Mouse (Mus musculus): ENCODE data around the gene Gm4763.
"Not testable (repeated sequence)": the region's sequence is repeated elsewhere in the genome, so short reads cannot be mapped to it uniquely, and the experiment has no call there.

The Gm4763 gene

GRCm38 (mm10) chr7:24726808-24727207 lies at the start of gene Gm4763:
Gm4763 (minus strand) TSS chr7:24726908.
- not testable (repeated sequence) for DNase-seq (ENCODE audit: low spot score in 2 of 2)

GRCm38 (mm10) chr7:24776145-24776544 lies 49.4 kb upstream of the Gm4763 start:
- DNase-seq (ENCODE audit: low spot score in 2 of 2): no peak

DNA sequence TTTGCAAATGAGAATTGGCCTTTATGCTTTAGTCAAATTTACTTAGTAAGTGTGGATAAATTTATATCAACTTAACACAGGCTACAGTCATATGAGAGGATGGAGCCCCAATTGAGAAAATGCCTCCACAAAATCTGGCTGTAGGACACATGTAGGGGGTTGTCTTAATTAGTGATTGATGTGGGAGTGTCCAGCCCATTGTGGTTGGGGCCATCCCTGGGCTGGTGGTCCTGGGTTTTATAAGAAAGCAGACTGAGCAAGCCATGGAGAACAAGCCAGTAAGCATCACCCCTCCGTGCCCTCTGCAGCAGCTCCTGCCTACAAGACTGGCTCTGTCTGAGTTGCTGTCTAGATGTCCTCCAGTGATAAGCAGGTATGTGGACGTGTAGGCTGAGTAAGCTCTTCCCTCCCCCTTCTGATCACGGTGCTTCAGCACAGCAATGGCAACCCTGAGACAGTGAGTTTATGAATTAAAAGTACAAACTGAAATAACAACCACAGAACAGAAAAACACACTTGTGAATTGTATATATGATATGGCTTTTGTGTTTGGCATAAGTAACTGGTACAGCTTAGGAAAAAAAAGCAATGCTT lies 47.3 kb upstream of the Gm4763 start:
- DNase-seq (ENCODE audit: low spot score in 2 of 2): no peak

- no peak for DNase-seq (ENCODE audit: low spot score in 2 of 2)
Observed at GRCm38 (mm10) chr7:24771361-24771760, 44.7 kb upstream of the Gm4763 start.

GRCm38 (mm10) chr7:24762574-24762973 lies 35.9 kb upstream of the Gm4763 start:
- DNase-seq (ENCODE audit: low spot score in 2 of 2): no peak

DNA sequence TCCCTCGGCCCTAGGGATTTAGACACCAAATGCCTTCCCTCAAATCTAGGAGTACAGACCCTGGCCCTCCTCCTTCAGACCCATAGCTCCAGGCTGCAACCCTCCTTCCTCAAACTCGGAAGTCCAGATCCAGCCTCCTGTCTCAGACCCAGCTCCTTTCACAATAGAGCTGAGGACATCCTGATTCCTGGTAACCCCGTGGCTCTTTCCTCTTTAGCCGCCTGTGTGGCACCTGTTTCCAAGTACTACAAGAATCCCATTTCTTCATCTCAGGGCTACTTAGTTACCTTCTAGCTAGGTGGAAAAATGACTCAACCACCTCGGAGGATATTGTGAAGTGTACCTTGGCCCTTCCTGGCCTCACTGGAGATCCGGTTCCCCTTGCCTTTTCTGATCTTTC lies 34.5 kb upstream of the Gm4763 start:
- DNase-seq (ENCODE audit: low spot score in 2 of 2): no peak

DNA sequence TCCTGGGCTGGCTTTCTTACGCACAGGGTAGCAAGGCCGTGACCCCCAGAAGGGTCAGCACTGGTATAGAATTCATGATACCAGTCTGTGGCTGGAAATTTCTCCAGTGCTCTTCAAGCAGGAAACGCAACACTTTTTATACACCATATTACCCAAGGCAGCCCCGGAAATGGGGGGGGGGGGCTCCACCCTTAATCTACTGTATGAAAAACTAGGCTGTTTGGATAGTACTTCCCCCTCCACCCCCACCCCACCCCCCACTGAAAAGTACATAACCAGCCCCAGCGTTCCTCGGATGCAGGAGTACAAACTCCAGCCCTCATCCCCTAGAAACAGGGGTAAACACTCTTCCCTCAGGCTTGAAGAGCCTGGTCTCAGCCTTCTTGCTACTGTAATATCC lies 33.5 kb upstream of the Gm4763 start, which contains the start of gene Cd177:
Gene Cd177 (minus strand): TSS at position 101 of the 400 bp plus-strand sequence.
- no peak for DNase-seq (ENCODE audit: low spot score in 2 of 2)

GRCm38 (mm10) chr7:24758520-24758919 lies 31.8 kb upstream of the Gm4763 start:
- DNase-seq (ENCODE audit: low spot score in 2 of 2): no peak

GRCm38 (mm10) chr7:24753476-24753875 lies 26.8 kb upstream of the Gm4763 start:
- no peak for DNase-seq (ENCODE audit: low spot score in 2 of 2)

DNA sequence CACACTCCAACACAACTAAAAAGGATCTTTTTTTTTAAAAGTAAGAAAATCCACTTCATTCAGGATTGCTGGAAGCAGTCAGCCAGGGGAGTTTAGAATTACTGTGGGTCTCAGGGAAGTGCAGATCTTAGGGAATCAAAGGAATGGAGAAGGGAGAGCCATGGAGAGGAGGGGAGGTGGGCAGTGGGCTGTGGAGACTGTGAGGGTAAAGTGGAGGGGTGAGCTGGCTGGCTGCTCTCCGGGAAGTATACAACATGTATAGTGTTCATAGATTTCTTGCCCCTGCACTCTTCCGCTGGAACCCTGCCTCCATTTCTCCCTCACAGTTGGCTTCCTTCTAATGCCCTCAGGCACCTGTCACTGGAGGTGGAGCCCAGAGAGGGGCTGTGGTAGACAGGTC lies 24.9 kb upstream of the Gm4763 start:
- no peak for DNase-seq (ENCODE audit: low spot score in 2 of 2)

DNA sequence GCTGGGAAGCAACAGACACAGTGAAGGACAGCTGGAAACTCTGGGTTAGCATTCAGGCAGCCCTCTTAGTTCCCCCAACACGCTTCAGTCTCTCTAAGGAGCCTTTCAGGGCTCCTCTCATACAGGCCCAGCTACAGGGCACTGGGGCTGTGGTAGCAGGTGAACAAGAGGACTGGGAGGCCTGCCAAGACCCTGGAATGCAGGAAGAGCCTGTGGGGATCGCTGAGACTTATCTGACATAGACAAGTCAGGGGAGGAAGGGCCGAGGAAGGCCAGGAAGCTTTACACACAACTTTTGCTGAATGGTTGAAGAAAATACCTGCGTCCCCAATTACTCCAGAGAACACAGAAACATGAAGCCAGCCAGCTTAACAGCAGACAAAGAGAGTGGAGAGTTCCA lies 24.0 kb upstream of the Gm4763 start:
- no peak for DNase-seq (ENCODE audit: low spot score in 2 of 2)

DNA sequence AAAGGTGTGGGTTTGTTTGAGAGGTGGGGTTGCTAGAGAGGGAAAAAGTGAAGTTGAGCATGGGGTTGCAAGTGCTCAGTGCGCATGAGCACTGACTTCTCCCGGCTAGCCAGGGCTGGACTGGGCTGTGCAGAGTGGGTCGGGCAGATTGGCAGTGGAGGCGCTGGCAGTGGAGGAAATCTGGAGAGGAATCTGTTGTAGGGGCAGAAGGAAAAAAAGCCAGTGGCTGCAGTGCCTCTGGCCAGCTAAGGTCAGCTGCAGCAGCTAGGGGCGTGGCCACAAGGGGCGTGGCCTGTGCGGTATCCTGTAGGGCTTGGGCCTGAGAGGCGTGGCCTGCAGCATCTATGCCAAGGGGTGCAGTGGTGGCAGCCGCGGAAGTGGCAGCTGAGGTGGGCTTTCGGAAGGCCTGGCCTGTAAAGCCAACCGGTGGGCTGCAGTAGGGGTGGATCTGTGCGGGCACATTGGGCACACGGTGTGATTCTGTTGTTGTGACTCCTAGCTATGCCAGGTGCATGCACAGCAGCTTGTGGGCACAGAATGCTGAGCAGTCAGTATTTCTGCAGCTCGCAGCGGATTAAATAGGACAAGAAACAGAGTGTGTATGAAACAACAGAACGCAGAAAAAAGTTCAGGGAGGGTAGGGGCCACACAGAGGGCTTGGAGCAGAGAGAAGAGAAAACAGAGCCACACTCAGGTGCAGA lies 9.4 kb upstream of the Gm4763 start:
- DNase-seq (ENCODE audit: low spot score in 2 of 2): no peak

GRCm38 (mm10) chr7:24715039-24715438 lies 11.7 kb downstream of the Gm4763 start:
- DNase-seq (ENCODE audit: low spot score in 2 of 2): no peak

GRCm38 (mm10) chr7:24708832-24709292 lies 17.8 kb downstream of the Gm4763 start, which contains the start of gene BC049730:
BC049730 (plus strand) TSS chr7:24709242.
- DNase-seq (ENCODE audit: low spot score in 2 of 2): no peak

DNA sequence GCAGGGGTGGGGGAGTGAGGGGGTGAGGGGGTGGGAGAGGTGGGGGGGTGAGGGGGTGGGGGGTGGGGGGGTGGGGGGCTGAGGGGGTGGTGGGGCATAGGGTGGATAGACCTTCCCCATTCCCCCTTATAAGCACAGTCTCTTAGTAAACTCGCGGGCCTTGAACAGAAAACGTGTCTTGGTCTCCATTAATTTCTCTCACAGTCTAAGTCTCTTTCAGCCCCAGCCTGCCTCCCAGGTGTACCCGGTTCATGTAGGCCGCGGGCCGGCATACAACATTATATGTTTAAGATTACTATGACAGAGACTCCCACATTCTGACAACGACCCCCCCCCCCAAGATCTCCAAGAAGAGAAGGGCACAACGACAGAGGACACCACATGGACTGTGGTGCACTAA lies 23.9 kb downstream of the Gm4763 start:
- DNase-seq (ENCODE audit: low spot score in 2 of 2): not testable (repeated sequence)

- not testable (repeated sequence) for DNase-seq (ENCODE audit: low spot score in 2 of 2)
Observed at GRCm38 (mm10) chr7:24697891-24698290, 28.8 kb downstream of the Gm4763 start.

DNA sequence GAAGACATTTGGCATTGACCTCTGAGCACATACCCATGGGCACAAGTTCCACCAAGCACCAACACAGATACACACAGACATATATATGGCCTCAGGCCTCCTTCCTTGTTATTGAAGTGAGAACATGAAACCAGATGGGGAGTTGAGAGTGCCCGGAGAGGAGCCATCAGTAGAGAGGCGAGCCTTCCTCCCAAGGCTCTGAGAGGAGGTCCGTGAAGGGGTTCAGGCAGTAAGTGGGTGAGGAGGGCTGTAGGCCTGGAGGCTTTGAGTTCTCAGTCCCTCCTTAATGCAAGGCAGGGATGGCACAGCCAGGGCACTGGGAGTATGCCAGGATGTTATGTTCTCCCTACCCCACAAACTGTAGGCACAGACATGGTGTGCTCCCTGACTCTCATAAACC lies 34.0 kb downstream of the Gm4763 start:
- DNase-seq (ENCODE audit: low spot score in 2 of 2): not testable (repeated sequence)

- not testable (repeated sequence) for DNase-seq (ENCODE audit: low spot score in 2 of 2)
Observed at GRCm38 (mm10) chr7:24687519-24687918, 39.2 kb downstream of the Gm4763 start.

GRCm38 (mm10) chr7:24684121-24684520 lies 42.6 kb downstream of the Gm4763 start:
- not testable (repeated sequence) for DNase-seq (ENCODE audit: low spot score in 2 of 2)

- DNase-seq (ENCODE audit: low spot score in 2 of 2): no peak
Observed at GRCm38 (mm10) chr7:24676575-24676974, 50.1 kb downstream of the Gm4763 start, which contains the start of gene Tex101. Tex101 (minus strand) TSS chr7:24676675.

GRCm38 (mm10) chr7:24671944-24672439 lies 54.7 kb downstream of the Gm4763 start:
- DNase-seq (ENCODE audit: low spot score in 2 of 2): no peak

All from urinary bladder, postnatal 4 days (tissue).